Mouse (Mus musculus): ENCODE data around the gene Tfb1m.

DNA sequence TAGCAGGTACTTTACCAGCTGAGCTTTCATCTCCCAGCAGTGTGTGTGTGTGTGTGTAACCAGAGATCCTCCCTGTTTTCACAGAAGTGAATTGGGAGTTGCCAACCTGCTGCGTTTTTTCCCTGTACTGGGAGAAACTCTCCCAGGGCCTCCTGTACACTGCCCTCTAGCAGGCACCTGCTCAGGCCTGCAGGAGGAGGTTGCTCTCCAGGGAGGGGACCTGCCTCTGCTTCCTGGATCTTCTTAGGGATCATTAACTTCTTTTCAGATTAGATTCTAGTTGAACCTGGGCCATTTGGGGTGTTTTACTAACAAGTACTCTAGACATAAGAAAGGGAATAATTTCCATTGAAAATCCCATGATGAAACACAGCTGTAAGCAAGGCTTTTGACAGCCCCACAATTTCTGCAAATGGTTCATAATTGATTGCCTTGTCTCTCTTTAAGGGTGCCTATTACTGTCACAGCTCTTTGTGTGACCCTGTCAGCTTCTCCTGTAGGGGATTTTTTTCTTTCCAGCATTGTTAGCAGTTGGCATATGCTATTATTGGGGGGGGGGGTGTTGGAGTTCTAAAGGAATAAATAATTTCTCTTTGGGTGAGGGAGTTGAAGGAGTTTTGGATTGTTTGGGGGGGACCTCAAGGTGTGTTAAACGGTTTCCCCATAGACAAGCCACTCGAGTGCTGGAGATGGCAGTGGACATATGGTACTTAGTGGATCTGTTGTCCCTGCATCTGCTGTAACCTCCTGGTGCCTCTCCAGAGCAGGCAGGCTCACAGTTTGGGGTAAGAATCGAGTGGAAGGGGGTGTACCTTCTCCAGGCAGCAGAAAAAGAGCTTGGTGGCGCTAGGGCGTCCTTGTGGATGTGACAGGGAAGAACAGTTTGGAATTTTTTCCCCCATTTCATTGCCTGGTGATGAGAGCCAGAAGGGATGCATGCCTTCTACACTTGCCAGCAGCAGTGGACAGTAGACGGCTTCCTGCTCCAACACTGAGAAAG is 75.7 kb downstream of the Tfb1m start:
- TF ChIP-seq EP300 (optimal IDR thresholded peaks at IDR 0.05) = no peak
- peak; percentile 46 for TF ChIP-seq CTCF (IDR thresholded peaks at IDR 0.05; ENCODE audit: low read depth)
